Mouse (Mus musculus): ENCODE results near the gene Zfp689. TPM values are rescaled to one million over a fixed set of nuclear protein-coding genes. Genes with fewer than 3 reads are reported as not detected.
"Not testable (repeated sequence)": the region's sequence is repeated elsewhere in the genome, so short reads cannot be mapped to it uniquely, and the experiment has no call there.

Gene Zfp689
- polyA plus RNA-seq, 1 experiment: 4.9 TPM

- Histone ChIP-seq H3K4me1 (ENCODE audit: control insufficient read depth, insufficient read depth, low read length) (peaks cover 3% of the 10 kb centered on the region), H3K4me3 (replicated peaks; ENCODE audit: extremely low read depth, low read depth, low read length) (peak within 1 kb of the TSS; percentile 78)
- WGBS: 1% methylated on average over 48 of the region's 48 CpGs
- peak; percentile 98 for DNase-seq
- TF ChIP-seq CTCF (IDR thresholded peaks at IDR 0.05; ENCODE audit: insufficient read depth, low read length) (no peak), POLR2A (IDR thresholded peaks at IDR 0.05; ENCODE audit: borderline replicate concordance, extremely low read depth, low read depth, low read length) (peak; percentile 84; the same call in 1 of the 2 replicates)
Measured at GRCm38 (mm10) chr7:127421388-127422191, 27.4 kb downstream of the Zfp689 start, which contains the start of gene Zfp688. TSS of gene Zfp688 (minus strand) at chr7:127422068.

GRCm38 (mm10) chr7:127411418-127411817, 37.5 kb downstream of the Zfp689 start:
- 72% methylated on average over 2 of the region's 2 CpGs for WGBS
- no peak for DNase-seq
- 0 out of 2 replicates have a peak, but pooled peaks cover 2% of the 10 kb centered on the region for H3K4me1 ChIP-seq (ENCODE audit: control insufficient read depth, insufficient read depth, low read length)
- no peak overlapping the region for H3K4me3 ChIP-seq (replicated peaks; ENCODE audit: extremely low read depth, low read depth, low read length)
- TF ChIP-seq POLR2A (IDR thresholded peaks at IDR 0.05; ENCODE audit: borderline replicate concordance, extremely low read depth, low read depth, low read length) (no peak), CTCF (IDR thresholded peaks at IDR 0.05; ENCODE audit: insufficient read depth, low read length) (no peak)

- peak; percentile 86 for DNase-seq
- TF ChIP-seq CTCF (IDR thresholded peaks at IDR 0.05; ENCODE audit: insufficient read depth, low read length) (peak; percentile 80), POLR2A (IDR thresholded peaks at IDR 0.05; ENCODE audit: borderline replicate concordance, extremely low read depth, low read depth, low read length) (peak; percentile 81; the same call in 1 of the 2 replicates)
- WGBS: 3% methylated on average over 40 of the region's 40 CpGs
- not testable (repeated sequence) for H3K4me1 ChIP-seq (ENCODE audit: control insufficient read depth, insufficient read depth, low read length)
- peak within 1 kb of the TSS; percentile 62 for H3K4me3 ChIP-seq (replicated peaks; ENCODE audit: extremely low read depth, low read depth, low read length)
Measured at GRCm38 (mm10) chr7:127406002-127406987, 42.7 kb downstream of the Zfp689 start, which contains the start of gene Zfp764. TSS of gene Zfp764 (minus strand) at chr7:127406822.

DNA sequence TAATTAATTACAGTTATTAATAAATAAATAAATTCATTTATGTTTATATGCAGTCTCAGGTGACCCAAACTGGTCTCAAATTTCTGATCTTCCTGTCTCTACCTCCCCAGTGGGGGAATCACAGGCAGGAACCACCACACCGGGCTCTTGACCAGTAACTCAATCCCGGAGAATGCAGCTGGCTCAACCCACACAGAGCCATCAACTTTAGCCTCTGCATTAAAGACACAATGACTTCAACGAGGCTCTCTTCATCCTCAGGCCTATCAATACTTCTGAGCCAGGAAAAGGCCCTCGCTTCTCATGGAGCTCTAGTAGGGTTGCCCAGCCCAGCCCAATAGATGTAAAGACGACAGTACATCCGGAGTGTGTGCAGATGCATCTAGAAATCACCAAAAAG, 44.9 kb downstream of the Zfp689 start:
- H3K4me3 ChIP-seq (replicated peaks; ENCODE audit: extremely low read depth, low read depth, low read length); H3K4me1 ChIP-seq (ENCODE audit: control insufficient read depth, insufficient read depth, low read length); DNase-seq: not testable (repeated sequence)
- 95% methylated on average over 6 of the region's 6 CpGs for WGBS

GRCm38 (mm10) chr7:127402980-127403379, 46.0 kb downstream of the Zfp689 start:
- H3K4me3 ChIP-seq (replicated peaks; ENCODE audit: extremely low read depth, low read depth, low read length): no peak overlapping the region
- 42% methylated on average over 2 of the region's 2 CpGs for WGBS
- DNase-seq: no peak
- peaks cover 5% of the 10 kb centered on the region; the same call in 1 of the 2 replicates for H3K4me1 ChIP-seq (ENCODE audit: control insufficient read depth, insufficient read depth, low read length)
- TF ChIP-seq CTCF (IDR thresholded peaks at IDR 0.05; ENCODE audit: insufficient read depth, low read length) (peak; percentile 11; the same call in 1 of the 2 replicates), POLR2A (IDR thresholded peaks at IDR 0.05; ENCODE audit: borderline replicate concordance, extremely low read depth, low read depth, low read length) (no peak)

DNA sequence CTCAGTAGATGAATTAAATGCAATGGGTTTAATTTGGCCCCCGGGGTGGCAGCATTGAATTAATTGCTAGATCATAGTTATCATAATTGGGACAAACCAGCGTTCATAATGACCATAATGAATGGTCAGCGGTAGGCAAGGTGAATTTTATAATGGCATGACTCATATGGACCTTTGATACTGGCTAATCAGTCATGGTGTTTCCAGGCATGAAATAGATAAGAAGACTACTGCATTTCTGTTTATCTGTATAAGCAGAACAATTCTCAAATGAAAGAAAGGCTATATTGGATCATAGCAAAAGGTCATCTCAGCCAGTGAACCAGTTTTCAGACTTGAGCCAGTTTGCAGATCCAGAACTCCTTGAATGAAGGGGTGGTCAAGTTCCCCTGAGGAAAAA, 48.6 kb downstream of the Zfp689 start:
- Histone ChIP-seq H3K4me1 (ENCODE audit: control insufficient read depth, insufficient read depth, low read length) (no peaks in the 10 kb centered on the region), H3K4me3 (replicated peaks; ENCODE audit: extremely low read depth, low read depth, low read length) (no peak overlapping the region)
- TF ChIP-seq POLR2A (IDR thresholded peaks at IDR 0.05; ENCODE audit: borderline replicate concordance, extremely low read depth, low read depth, low read length): no peak
- no peak for TF ChIP-seq CTCF (IDR thresholded peaks at IDR 0.05; ENCODE audit: insufficient read depth, low read length)
- no peak for DNase-seq
- WGBS: 55% methylated on average over 3 of the region's 3 CpGs

DNA sequence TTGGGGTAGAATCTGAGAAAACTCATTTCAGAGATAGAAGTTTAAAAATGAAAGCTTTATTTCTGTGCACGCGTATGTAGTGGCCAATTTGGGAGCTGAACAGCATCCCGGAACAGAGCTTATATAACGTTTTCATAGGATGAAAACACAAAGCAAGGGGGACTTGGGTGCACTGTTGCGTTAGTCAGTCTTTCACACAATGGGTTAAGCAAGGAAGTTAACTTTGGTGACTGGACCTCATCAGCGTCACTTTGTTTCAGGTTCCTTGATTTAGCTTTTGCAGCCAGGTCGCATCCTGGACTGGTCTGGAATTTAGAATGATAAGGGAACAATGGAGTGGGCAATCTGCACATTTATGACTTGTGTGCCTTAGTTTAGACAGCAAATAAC, 55.0 kb downstream of the Zfp689 start:
- Histone ChIP-seq H3K4me1 (ENCODE audit: control insufficient read depth, insufficient read depth, low read length) (peaks cover 9% of the 10 kb centered on the region; the same call in 1 of the 2 replicates), H3K4me3 (replicated peaks; ENCODE audit: extremely low read depth, low read depth, low read length) (peak overlapping the region; percentile 73)
- TF ChIP-seq CTCF (IDR thresholded peaks at IDR 0.05; ENCODE audit: insufficient read depth, low read length): no peak
- no peak for TF ChIP-seq POLR2A (IDR thresholded peaks at IDR 0.05; ENCODE audit: borderline replicate concordance, extremely low read depth, low read depth, low read length)
- DNase-seq: no peak
- WGBS: 2% methylated on average over 7 of the region's 7 CpGs

GRCm38 (mm10) chr7:127393157-127393943, 55.6 kb downstream of the Zfp689 start, which contains the start of gene E430018J23Rik:
TSS of gene E430018J23Rik (minus strand) at chr7:127393629.
- H3K4me3 ChIP-seq (replicated peaks; ENCODE audit: extremely low read depth, low read depth, low read length): peak within 1 kb of the TSS; percentile 97
- under 1% methylated on average over 45 of the region's 45 CpGs for WGBS
- peaks cover 9% of the 10 kb centered on the region; the same call in 1 of the 2 replicates for H3K4me1 ChIP-seq (ENCODE audit: control insufficient read depth, insufficient read depth, low read length)
- DNase-seq: peak; percentile 95
- TF ChIP-seq POLR2A (IDR thresholded peaks at IDR 0.05; ENCODE audit: borderline replicate concordance, extremely low read depth, low read depth, low read length) (peak; percentile 86; the same call in 1 of the 2 replicates), CTCF (IDR thresholded peaks at IDR 0.05; ENCODE audit: insufficient read depth, low read length) (no peak)

All from lung, adult 2 months (tissue).